In the genomic region with DNA sequence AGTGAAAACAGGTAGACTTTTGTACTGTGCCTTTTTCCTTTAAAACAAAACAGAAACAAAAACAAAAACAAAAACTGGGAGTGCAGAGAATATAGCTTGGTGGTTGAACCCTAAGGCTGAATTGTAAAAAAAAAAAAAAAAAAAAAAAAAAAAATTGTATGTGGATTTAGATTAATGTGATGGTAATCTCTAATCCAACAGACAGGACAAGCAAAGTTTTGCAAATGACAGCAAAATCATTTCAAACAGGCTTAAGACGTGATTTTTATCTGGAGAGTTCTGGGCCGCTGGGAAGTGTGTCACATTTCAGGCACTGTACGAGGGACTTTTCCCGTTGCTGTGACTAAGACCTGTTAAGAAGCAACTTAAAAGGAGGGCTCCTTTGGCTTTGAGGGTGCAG, we compare ENCODE assay signal across 27 mouse cellular contexts. TPM values are rescaled to one million over a fixed set of nuclear protein-coding genes. Genes with fewer than 3 reads are reported as not detected.
A peak's percentile ranks its signal among the peaks of the same experiment; 100 is the strongest.
DNase-seq lines count a peak whose midpoint lies in the region; ATAC-seq and TF ChIP-seq lines count a peak whose summit lies in the region.
"Had no signal": no experiment of that assay in that cellular context is flagged by ENCODE, and none has a peak within 500 bp of the region (broad histone marks: within the 10 kb centered on the region; RNA-seq: fewer than 3 reads in every experiment).

No protein-coding gene starts in this region.

- H3K36me3 ChIP-seq in MEL (ENCODE audit: control insufficient read depth in 1 of 2, insufficient read depth in 2 of 2, low read length in 2 of 2), result peaks cover 0 to 2% of the 10 kb centered on the region in 2 experiments; a peak in 1 of 4 replicates
- no peaks in the 10 kb centered on the region for H3K36me3 ChIP-seq in embryonic facial prominence, embryonic 14.5 days (ENCODE audit: control insufficient read depth, insufficient read depth, low read length)
- H3K36me3 ChIP-seq in forebrain, embryonic 13.5 days (ENCODE audit: poor library complexity, severe bottlenecking), result no peaks in the 10 kb centered on the region
- H3K36me3 ChIP-seq: forebrain, embryonic 12.5 days; G1E; heart, embryonic 13.5 days had no signal

- no peak for TF ChIP-seq RAD21 in MEL (IDR thresholded peaks at IDR 0.05; ENCODE audit: low read depth, low read length)

- 47% methylated on average over 4 of the region's 4 CpGs for WGBS in embryonic facial prominence, embryonic 14.5 days
- WGBS in forebrain, embryonic 13.5 days, result 76% methylated on average over 4 of the region's 4 CpGs

- H3K4me2 ChIP-seq in embryonic facial prominence, embryonic 14.5 days (ENCODE audit: low read depth, low read length), result peak overlapping the region; percentile 18; the same call in 1 of the 2 replicates
- H3K4me2 ChIP-seq in forebrain, embryonic 13.5 days, result no peak overlapping the region
- H3K4me2 ChIP-seq: forebrain, embryonic 12.5 days; heart, embryonic 13.5 days; hindbrain, embryonic 14.5 days had no signal

- H3K9ac ChIP-seq in MEL (ENCODE audit: control insufficient read depth, low read depth, low read length, poor library complexity, severe bottlenecking), result no peak overlapping the region
- H3K9ac ChIP-seq in embryonic facial prominence, embryonic 14.5 days (ENCODE audit: low read depth, low read length), result no peak overlapping the region
- H3K9ac ChIP-seq in forebrain, embryonic 13.5 days, result no peak overlapping the region
- H3K9ac ChIP-seq: forebrain, embryonic 12.5 days; heart, embryonic 13.5 days; hindbrain, embryonic 14.5 days had no signal

- no peak for TF ChIP-seq POLR2A in MEL (IDR thresholded peaks at IDR 0.05; ENCODE audit: control insufficient read depth in 1 of 2, insufficient read depth in 1 of 2, low read depth in 1 of 2, low read length in 2 of 2, poor library complexity in 1 of 2)

- intact Hi-C loops in gastrocnemius, adult 2 months (cut with DNase I), result no loop called here

- H3K27me3 ChIP-seq in MEL (ENCODE audit: control insufficient read depth in 1 of 2, insufficient read depth in 2 of 2, low read length in 2 of 2), result no peaks in the 10 kb centered on the region
- H3K27me3 ChIP-seq in embryonic facial prominence, embryonic 14.5 days (replicated peaks; ENCODE audit: control insufficient read depth, insufficient read depth, low read length), result no peaks in the 10 kb centered on the region
- no peaks in the 10 kb centered on the region for H3K27me3 ChIP-seq in forebrain, embryonic 13.5 days
- H3K27me3 ChIP-seq: forebrain, embryonic 12.5 days; heart, embryonic 13.5 days had no signal

- no peaks in the 10 kb centered on the region for H3K9me3 ChIP-seq in MEL (replicated peaks; ENCODE audit: insufficient read depth, low read length)
- no peaks in the 10 kb centered on the region for H3K9me3 ChIP-seq in embryonic facial prominence, embryonic 14.5 days (ENCODE audit: control insufficient read depth, low read length)
- H3K9me3 ChIP-seq in forebrain, embryonic 13.5 days (replicated peaks), result no peaks in the 10 kb centered on the region
- H3K9me3 ChIP-seq: forebrain, embryonic 12.5 days; G1E; heart, embryonic 13.5 days had no signal

- no peak for ATAC-seq in embryonic facial prominence, embryonic 14.5 days (ENCODE audit: low read depth)
- ATAC-seq in forebrain, embryonic 13.5 days, result no peak
- ATAC-seq: activated CD4-positive, CD25-positive, alpha-beta regulatory T cell, adult 4 months; forebrain, embryonic 16.5 days; hindbrain, postnatal 0 days; inflammation-experienced regulatory T-cells, adult 6 months; intestine, embryonic 16.5 days had no signal

- no peak overlapping the region for H3K27ac ChIP-seq in gastrocnemius, adult 2 months
- no peak overlapping the region for H3K27ac ChIP-seq in MEL (ENCODE audit: control insufficient read depth, low read depth, low read length)
- H3K27ac ChIP-seq in embryonic facial prominence, embryonic 14.5 days (replicated peaks; ENCODE audit: low read depth, low read length), result no peak overlapping the region
- H3K27ac ChIP-seq in forebrain, embryonic 13.5 days, result no peak overlapping the region
- H3K27ac ChIP-seq: forebrain, embryonic 12.5 days; heart, embryonic 13.5 days; hindbrain, embryonic 14.5 days; hindbrain, postnatal 0 days had no signal

- TF ChIP-seq EP300 in MEL (IDR thresholded peaks at IDR 0.05; ENCODE audit: low read depth in 1 of 2, low read length in 2 of 2), result no peak

- peaks cover 3 to 9% of the 10 kb centered on the region in 2 experiments; a peak in 2 of 4 replicates for H3K4me1 ChIP-seq in MEL (ENCODE audit: control insufficient read depth in 1 of 2, insufficient read depth in 2 of 2, low read length in 2 of 2)
- no peaks in the 10 kb centered on the region for H3K4me1 ChIP-seq in embryonic facial prominence, embryonic 14.5 days (ENCODE audit: control insufficient read depth, insufficient read depth, low read length)
- peaks cover 7% of the 10 kb centered on the region for H3K4me1 ChIP-seq in forebrain, embryonic 13.5 days

- no peaks in the 10 kb centered on the region for H3K79me2 ChIP-seq in MEL (ENCODE audit: control insufficient read depth, insufficient read depth, low read length, poor library complexity)

- peak overlapping the region; percentile 6; the same call in 1 of the 2 replicates for H3K4me3 ChIP-seq in gastrocnemius, adult 2 months
- H3K4me3 ChIP-seq in MEL (ENCODE audit: control insufficient read depth in 1 of 2, insufficient read depth in 1 of 2, low read depth in 2 of 2, low read length in 2 of 2), result no peak overlapping the region
- no peak overlapping the region for H3K4me3 ChIP-seq in embryonic facial prominence, embryonic 14.5 days (ENCODE audit: low read depth, low read length)
- H3K4me3 ChIP-seq in forebrain, embryonic 13.5 days, result no peak overlapping the region
- H3K4me3 ChIP-seq: erythroblast, embryonic 14.5 days; forebrain, embryonic 12.5 days; heart, embryonic 13.5 days had no signal

- no peak for DNase-seq in gastrocnemius, adult 2 months
- no peak for DNase-seq in gastrocnemius, postnatal 4 days (ENCODE audit: low spot score in 2 of 2)
- no peak for DNase-seq in MEL (ENCODE audit: low read depth, low spot score)
- DNase-seq in embryonic facial prominence, embryonic 14.5 days (ENCODE audit: low spot score), result no peak
- DNase-seq in cerebellum, adult 9-11 months, result no peak
- DNase-seq in adrenal gland, postnatal 10 days, result no peak
- DNase-seq: adrenal gland, postnatal 14 days; B cell, adult 2 months; cerebellum, adult 18-20 months; cerebellum, adult 9-10 months; gastrocnemius, postnatal 14 days; heart, adult 18-20 months; heart, postnatal 14 days; heart, postnatal 4 days; kidney, adult 18-20 months; kidney, adult 9 months had no signal

- no peak for TF ChIP-seq CTCF in gastrocnemius, adult 2 months (IDR thresholded peaks at IDR 0.05)
- TF ChIP-seq CTCF in MEL (IDR thresholded peaks at IDR 0.05 in 2 of 3, conservative IDR thresholded peaks at IDR 0.05 in 1 of 3; ENCODE audit: control insufficient read depth in 1 of 3, insufficient read depth in 1 of 3, low read depth in 2 of 3, low read length in 3 of 3, poor library complexity in 1 of 3, severe bottlenecking in 1 of 3), result no peak

TF ChIP-seq in MEL, 35 proteins besides CTCF, POLR2A, EP300 and RAD21:
- TF ChIP-seq MYC (IDR thresholded peaks at IDR 0.05; ENCODE audit: low read depth, low read length), result no peak
- TF ChIP-seq ZNF384 (IDR thresholded peaks at IDR 0.05; ENCODE audit: low read depth, low read length), result peak; percentile 55
TF ChIP-seq in MEL: peak in this region for 1.

RNA-seq across cellular contexts. Expression of gene Nfat5, which starts 23.0 kb away (rescaled TPM):
- 10 to 100 TPM; 15.1 to 21.8 TPM for total RNA-seq in gastrocnemius, adult 2 months (2021)
- total RNA-seq in gastrocnemius, postnatal 4 days (2021), result 10 to 100 TPM; 35.1 to 39.5 TPM
- 4.2 and 5.1 TPM in 2 replicates for total RNA-seq in MEL (2012; rRNA removed)
- 10 to 100 TPM in 1 of 2 experiments, not detected in 1; 11.3 TPM for polyA plus RNA-seq in MEL (2012; ENCODE audit: insufficient read depth in 1 of 2, insufficient read length in 2 of 2, low read depth in 1 of 2, low replicate concordance in 2 of 2, missing spikeins in 1 of 2)
- 13.7 and 13.8 TPM in 2 replicates for polyA plus RNA-seq in embryonic facial prominence, embryonic 14.5 days (2014; fragmentation: Nextera tagmentation; extraction: Ambion mirVana)
- total RNA-seq in adrenal gland, postnatal 10 days (2021), result 100 to 1,000 TPM in 1 of 2 experiments, 10 to 100 TPM in 1; 68.6 to 138 TPM
- polyA plus RNA-seq in forebrain, embryonic 13.5 days (2015; fragmentation: Nextera tagmentation; extraction: Ambion mirVana), result 9.9 and 10.2 TPM in 2 replicates
